9 mouse cellular contexts compared by ENCODE assay signal in genomic region chr13:35969829-35970228, GRCm38 (mm10). TPM values are rescaled to one million over a fixed set of nuclear protein-coding genes. Genes with fewer than 3 reads are reported as not detected.
DNase-seq lines count a peak whose midpoint lies in the region; ATAC-seq and TF ChIP-seq lines count a peak whose summit lies in the region.
"Had no signal": no experiment of that assay in that cellular context is flagged by ENCODE, and none has a peak within 500 bp of the region (broad histone marks: within the 10 kb centered on the region; RNA-seq: fewer than 3 reads in every experiment).

No protein-coding gene starts in this region.

- H3K4me1 ChIP-seq in kidney, postnatal 0 days (replicated peaks; ENCODE audit: insufficient read depth, low read length) = 0 out of 2 replicates have a peak, but pooled peaks cover 4% of the 10 kb centered on the region
- peaks cover 5% of the 10 kb centered on the region; the same call in 1 of the 2 replicates for H3K4me1 ChIP-seq in forebrain, embryonic 11.5 days (replicated peaks; ENCODE audit: control insufficient read depth, insufficient read depth, low read length)
- peaks cover 12% of the 10 kb centered on the region; the same call in 1 of the 2 replicates for H3K4me1 ChIP-seq in limb, embryonic 13.5 days
- peaks cover 6% of the 10 kb centered on the region; the same call in 1 of the 2 replicates for H3K4me1 ChIP-seq in neural tube, embryonic 14.5 days (ENCODE audit: control insufficient read depth, insufficient read depth, low read length)

- no peak for TF ChIP-seq CTCF in kidney, postnatal 0 days (IDR thresholded peaks at IDR 0.05; ENCODE audit: low read depth)

- 34% methylated on average over 9 of the region's 9 CpGs for WGBS in kidney, postnatal 0 days
- WGBS in forebrain, embryonic 11.5 days = 31% methylated on average over 9 of the region's 9 CpGs
- WGBS in limb, embryonic 13.5 days = 28% methylated on average over 9 of the region's 9 CpGs
- WGBS in neural tube, embryonic 14.5 days = 33% methylated on average over 9 of the region's 9 CpGs

- DNase-seq in kidney, postnatal 0 days (ENCODE audit: low spot score) = no peak
- DNase-seq in kidney, postnatal 14 days = no peak
- DNase-seq in forebrain, embryonic 11.5 days (ENCODE audit: low spot score) = no peak
- DNase-seq in urinary bladder, postnatal 10 days (ENCODE audit: low spot score) = no peak
- no peak for DNase-seq in right cerebral cortex, postnatal 4 days
- no peak for DNase-seq in spleen, postnatal 4 days (ENCODE audit: low spot score in 2 of 2)

- H3K36me3 ChIP-seq in kidney, postnatal 0 days (ENCODE audit: insufficient read depth, low read length) = no peaks in the 10 kb centered on the region
- no peaks in the 10 kb centered on the region for H3K36me3 ChIP-seq in forebrain, embryonic 11.5 days (ENCODE audit: control insufficient read depth, insufficient read depth, low read length)
- no peaks in the 10 kb centered on the region for H3K36me3 ChIP-seq in limb, embryonic 13.5 days
- no peaks in the 10 kb centered on the region for H3K36me3 ChIP-seq in neural tube, embryonic 14.5 days (ENCODE audit: control insufficient read depth, insufficient read depth, low read length)

- no peak for ATAC-seq in kidney, postnatal 0 days (replicated peaks; ENCODE audit: low FRiP score, low read depth)
- ATAC-seq in forebrain, embryonic 11.5 days (replicated peaks; ENCODE audit: low FRiP score) = no peak
- no peak for ATAC-seq in limb, embryonic 13.5 days (ENCODE audit: low FRiP score, low read depth)
- no peak for ATAC-seq in neural tube, embryonic 14.5 days (ENCODE audit: low read depth)

- 0 out of 2 replicates have a peak, but pooled peaks cover 6% of the 10 kb centered on the region for H3K27me3 ChIP-seq in kidney, postnatal 0 days (ENCODE audit: insufficient read depth, low read length)
- peaks cover 6% of the 10 kb centered on the region; the same call in 1 of the 2 replicates for H3K27me3 ChIP-seq in forebrain, embryonic 11.5 days (ENCODE audit: control insufficient read depth, insufficient read depth, low read length)
- H3K27me3 ChIP-seq in limb, embryonic 13.5 days = peaks cover 24% of the 10 kb centered on the region
- H3K27me3 ChIP-seq in neural tube, embryonic 14.5 days (ENCODE audit: control insufficient read depth, insufficient read depth, low read length) = peaks cover 20% of the 10 kb centered on the region

- H3K9me3 ChIP-seq in kidney, postnatal 0 days (replicated peaks; ENCODE audit: low read length) = no peaks in the 10 kb centered on the region
- H3K9me3 ChIP-seq in forebrain, embryonic 11.5 days (ENCODE audit: control insufficient read depth, low read length) = no peaks in the 10 kb centered on the region
- no peaks in the 10 kb centered on the region for H3K9me3 ChIP-seq in limb, embryonic 13.5 days
- H3K9me3 ChIP-seq in neural tube, embryonic 14.5 days (ENCODE audit: control insufficient read depth, low read length) = no peaks in the 10 kb centered on the region

- H3K4me3 ChIP-seq in kidney, postnatal 0 days (replicated peaks; ENCODE audit: low read depth, low read length) = no peak overlapping the region
- H3K4me3 ChIP-seq in forebrain, embryonic 11.5 days (ENCODE audit: low read depth, low read length) = peak overlapping the region; percentile 61
- peak overlapping the region; percentile 65 for H3K4me3 ChIP-seq in limb, embryonic 13.5 days
- peak overlapping the region; percentile 60 for H3K4me3 ChIP-seq in neural tube, embryonic 14.5 days (ENCODE audit: low read depth, low read length)

- H3K4me2 ChIP-seq in kidney, postnatal 0 days (ENCODE audit: low read length) = peak overlapping the region; percentile 100
- peak overlapping the region; percentile 99 for H3K4me2 ChIP-seq in forebrain, embryonic 11.5 days (ENCODE audit: low read depth, low read length, severe bottlenecking)
- H3K4me2 ChIP-seq in limb, embryonic 13.5 days (replicated peaks) = peak overlapping the region; percentile 100
- peak overlapping the region; percentile 100 for H3K4me2 ChIP-seq in neural tube, embryonic 14.5 days (ENCODE audit: low read depth, low read length)

- no peak overlapping the region for H3K27ac ChIP-seq in kidney, postnatal 0 days
- no peak overlapping the region for H3K27ac ChIP-seq in forebrain, embryonic 11.5 days (ENCODE audit: low read depth, low read length)
- no peak overlapping the region for H3K27ac ChIP-seq in limb, embryonic 13.5 days
- H3K27ac ChIP-seq in neural tube, embryonic 14.5 days (ENCODE audit: low read depth, low read length) = no peak overlapping the region
- H3K27ac ChIP-seq: macrophage had no signal

- no peak overlapping the region for H3K9ac ChIP-seq in kidney, postnatal 0 days (ENCODE audit: low read depth, low read length)
- H3K9ac ChIP-seq in forebrain, embryonic 11.5 days (ENCODE audit: low read length) = peak overlapping the region; percentile 62; the same call in 1 of the 2 replicates
- peak overlapping the region; percentile 77; the same call in 1 of the 2 replicates for H3K9ac ChIP-seq in limb, embryonic 13.5 days
- H3K9ac ChIP-seq in neural tube, embryonic 14.5 days (replicated peaks; ENCODE audit: low read depth, low read length) = no peak overlapping the region

RNA-seq across cellular contexts. Expression of gene Ppp1r3g, which starts 11.2 kb away (rescaled TPM):
- 0.13 and 0.29 TPM in 2 replicates for polyA plus RNA-seq in kidney, postnatal 0 days (2015; fragmentation: Nextera tagmentation; extraction: Ambion mirVana)
- 2.9 and 3.0 TPM in 2 replicates for polyA plus RNA-seq in forebrain, embryonic 11.5 days (2014; fragmentation: Nextera tagmentation; extraction: Ambion mirVana)
- 3.3 and 3.7 TPM in 2 replicates for polyA plus RNA-seq in limb, embryonic 13.5 days (2015; fragmentation: Nextera tagmentation; extraction: Ambion mirVana)
- 0.10 and 0.43 TPM in 2 replicates for polyA plus RNA-seq in neural tube, embryonic 14.5 days (2014; fragmentation: Nextera tagmentation; extraction: Ambion mirVana)
- polyA plus RNA-seq: macrophage had no signal

Comparison
In these comparisons a context has a peak if more than half of its experiments do, and no peak if none do; other contexts are left out.
1. H3K9ac ChIP-seq: peak in forebrain, embryonic 11.5 days (single experiment) and limb, embryonic 13.5 days (single experiment); none in kidney, postnatal 0 days (single experiment) and neural tube, embryonic 14.5 days (single experiment).
2. Peak in every context shown above with its lines, with median percentiles within 50 percentile points of each other: H3K4me2 ChIP-seq.